Mouse (Mus musculus) gastrocnemius, adult 8-10 months (tissue): ENCODE data around the gene Npnt. TPM values are rescaled to one million over a fixed set of nuclear protein-coding genes. Genes with fewer than 3 reads are reported as not detected.

ENCODE experiments used
- DNase-seq, 2 experiments: peaks; one replicate each; pipeline ENCODE4 v3.0.0; 2022; ENCODE audit warnings: low spot score in 2 of 2
- total RNA-seq, 4 experiments: library from RNA; stranded (reverse); gene quantifications; 2 replicates each; pipeline ENCODE4 v1.2.4; 2022

Gene Npnt
- total RNA-seq, 4 experiments from 2014 or later, result 1.1 to 6.7 (median 3.8) TPM

DNA sequence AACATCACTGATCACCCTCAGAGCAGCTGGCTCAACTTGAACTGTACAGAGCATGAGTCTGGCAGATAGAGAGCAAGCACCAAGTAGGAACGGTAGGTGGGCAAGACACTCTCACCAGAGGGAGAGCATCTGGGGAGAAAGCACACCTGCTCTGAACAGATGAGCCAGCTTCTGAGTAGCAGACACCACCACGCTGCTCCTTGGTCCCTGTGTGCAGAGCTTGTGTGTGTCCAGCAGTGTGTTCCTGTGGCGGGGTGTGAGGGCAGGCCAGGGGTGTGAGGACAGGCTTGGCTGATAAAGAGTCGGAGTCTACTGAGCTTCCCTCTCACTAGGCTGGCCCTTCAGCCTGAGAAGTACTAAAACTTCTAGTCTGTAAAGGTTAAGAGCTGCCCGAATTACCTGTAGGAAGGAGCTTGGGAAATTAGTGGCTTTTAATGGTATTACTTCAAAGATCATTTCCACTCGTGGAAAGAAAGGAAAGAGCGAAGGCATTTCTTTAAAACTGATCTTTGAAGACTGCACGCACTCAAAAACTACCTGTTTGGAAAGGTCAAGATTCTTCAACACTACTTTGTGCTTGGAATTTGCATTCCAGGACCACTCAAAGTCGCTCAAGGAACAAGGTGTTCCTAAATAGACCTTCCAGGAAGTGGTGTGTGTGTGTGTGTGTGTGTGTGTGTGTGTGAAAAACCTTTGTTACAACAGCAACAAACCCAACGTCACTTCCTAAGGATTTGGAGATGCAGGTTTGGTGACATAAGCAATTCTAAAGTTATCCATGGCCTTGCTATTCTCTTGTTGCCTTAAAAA lies 9.7 kb downstream of the Npnt start:
- no peak for DNase-seq

DNA sequence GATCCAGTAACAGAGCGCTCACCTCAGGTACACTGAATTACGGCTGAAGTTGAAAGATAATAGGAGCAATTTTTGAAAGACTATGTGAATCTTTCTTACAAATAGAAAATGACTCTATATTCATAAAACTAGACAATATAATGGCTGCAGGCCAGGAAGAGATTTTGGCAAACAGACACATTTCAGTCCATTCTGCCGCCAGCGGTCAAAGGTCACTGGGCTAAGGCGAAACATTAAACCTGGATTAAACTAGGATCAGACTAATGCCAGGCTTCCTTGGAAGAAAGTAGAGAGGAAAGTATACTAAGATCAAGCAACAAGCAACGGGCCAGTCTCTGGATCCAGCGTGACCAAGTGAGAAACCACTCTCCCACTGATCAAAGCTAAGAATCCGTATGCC lies 11.1 kb downstream of the Npnt start:
- no peak for DNase-seq

DNA sequence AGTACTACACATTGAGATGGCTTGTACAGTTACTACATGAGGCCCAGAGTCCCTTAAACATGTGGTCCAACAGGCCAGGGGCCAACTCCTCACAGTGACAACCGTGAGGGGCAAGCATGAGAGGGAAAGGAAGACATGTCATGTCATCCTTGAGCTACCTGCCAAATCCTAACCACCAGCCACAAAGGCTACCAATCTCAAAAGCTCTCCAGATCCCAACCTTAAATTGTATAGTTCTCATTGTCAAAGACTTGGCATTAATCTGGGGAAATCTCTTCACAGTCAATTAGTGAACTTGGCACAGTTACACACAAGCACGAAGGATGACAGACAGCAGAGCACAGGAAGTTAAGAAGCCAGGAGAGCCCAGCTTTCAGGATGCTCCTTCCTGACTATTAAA lies 15.4 kb downstream of the Npnt start:
- DNase-seq, result no peak

DNA sequence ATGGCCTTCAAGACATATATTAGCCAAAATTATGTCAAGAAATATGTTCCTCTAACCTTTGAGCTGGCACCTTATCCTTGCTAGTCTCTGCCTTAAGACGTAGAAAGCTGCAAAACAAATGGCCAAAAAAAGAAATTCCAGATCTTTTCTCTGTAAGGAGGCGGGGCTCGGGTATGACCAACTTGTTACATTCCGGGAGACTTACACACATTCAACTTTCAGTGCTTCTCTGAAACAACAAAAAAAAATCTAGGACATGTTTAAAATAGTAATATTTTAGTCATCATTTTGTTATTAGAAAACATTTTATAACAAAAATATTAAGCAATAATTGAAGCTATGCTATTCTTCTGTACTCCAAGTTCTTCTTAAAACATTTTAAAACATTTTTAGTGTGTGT lies 18.6 kb downstream of the Npnt start:
- no peak for DNase-seq

DNA sequence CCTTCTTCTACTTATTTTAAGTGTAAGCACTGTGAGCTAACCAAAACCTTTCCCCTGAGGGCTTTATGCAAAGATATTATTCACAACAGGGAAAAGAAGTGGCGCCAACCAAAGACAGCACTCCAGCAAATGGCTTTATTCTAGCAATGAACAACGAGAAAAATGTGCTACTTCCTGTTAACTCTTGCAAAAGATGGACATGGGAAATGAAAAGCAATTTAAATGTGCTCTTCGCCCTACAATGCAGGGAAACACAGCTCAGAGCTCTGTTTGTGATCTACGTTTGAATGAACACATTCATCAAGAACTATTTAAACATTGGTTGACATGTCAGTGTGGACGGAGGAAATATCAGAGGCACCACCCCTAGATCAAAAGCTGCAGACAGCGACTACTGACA lies 20.2 kb downstream of the Npnt start:
- no peak for DNase-seq

DNA sequence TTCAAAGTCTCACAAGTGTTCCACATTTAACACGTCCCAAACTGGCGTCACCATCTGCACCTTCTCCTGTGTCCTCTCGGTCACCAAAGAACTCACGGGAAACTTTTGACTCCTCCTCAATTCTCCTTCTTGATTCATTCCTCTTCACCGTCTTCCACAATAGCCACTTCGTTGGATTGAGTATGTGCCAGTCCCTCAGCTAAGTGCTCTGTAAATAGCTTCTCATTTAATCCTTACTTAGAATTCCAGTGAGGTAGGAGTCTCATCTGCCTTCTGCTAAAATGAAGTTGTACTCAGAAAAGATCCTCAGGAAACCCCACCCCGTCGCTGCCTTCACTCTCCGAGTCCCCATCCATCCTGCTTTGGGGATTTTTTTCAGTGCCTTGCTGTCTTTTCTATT lies 21.9 kb downstream of the Npnt start:
- DNase-seq, result no peak

DNA sequence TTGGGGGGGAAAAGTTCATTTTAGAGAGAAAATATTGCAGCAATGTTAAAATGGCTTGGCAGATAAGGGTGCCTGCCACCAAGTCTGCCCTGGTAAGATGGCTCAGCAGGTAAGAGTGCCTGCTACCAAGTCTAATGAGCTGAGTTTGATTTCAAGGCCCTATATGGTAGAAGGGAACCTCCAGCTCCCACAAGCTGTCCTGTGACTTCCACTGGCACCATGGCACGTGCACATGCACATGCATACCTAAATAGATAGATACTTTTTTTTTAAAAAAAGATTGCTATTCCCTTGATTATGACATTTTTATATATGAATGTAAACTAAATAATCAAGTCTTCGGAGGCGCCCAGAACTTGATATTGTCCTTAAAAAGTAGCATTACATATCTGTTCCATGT lies 30.3 kb downstream of the Npnt start:
- no peak for DNase-seq

DNA sequence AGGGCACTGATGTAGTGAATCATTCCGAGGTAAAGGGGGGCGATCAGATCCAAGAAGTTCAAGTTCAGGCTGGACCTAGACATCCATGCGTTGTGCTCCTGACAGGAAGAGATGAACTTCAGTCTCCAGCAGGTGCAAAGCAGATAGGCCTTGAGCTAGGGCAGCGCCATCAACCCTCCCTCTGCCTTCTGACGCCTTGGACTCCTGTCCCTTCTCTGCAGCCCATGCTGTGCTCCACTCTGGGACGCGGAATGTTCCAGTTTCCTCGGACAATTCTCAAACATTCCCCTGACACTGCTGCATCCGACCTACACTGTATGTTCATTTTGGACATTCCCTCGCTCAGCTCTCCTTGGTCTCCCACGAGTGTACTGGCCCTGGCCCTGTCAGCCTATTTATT lies 30.9 kb downstream of the Npnt start:
- DNase-seq, result no peak

DNA sequence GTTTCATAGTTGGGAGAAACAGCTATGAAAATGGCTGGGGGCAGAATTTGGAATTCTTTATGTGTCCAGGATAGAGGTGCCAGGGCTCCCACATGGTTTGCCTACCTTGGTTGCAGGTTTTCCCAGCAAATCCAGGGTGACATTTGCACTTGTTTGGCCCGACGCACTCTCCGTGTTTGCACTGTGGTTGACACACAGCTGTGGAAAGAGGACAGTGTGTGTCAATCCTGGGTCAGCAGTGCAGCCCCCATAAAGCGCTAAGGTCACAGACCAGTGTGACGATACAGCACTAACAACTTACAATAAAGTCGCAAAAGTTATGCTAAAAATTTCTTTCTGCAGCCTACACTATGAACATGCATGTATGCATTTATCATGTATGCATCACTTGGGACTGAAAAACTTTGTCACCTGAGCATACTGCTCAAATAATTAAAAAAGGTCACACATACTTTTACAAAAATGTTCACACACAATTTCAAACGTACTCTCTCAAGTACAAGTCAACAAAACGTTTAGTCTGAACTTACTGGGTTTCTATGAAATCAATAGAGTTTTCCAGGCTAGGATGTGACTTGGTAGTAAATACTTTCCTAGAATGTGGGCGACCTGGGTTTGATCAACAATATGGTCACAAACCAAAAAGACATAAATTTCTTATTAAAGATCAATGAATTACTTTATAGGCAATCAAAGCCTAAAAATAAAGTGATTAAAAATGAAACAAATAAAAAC lies 32.6 kb downstream of the Npnt start:
- DNase-seq, result no peak

DNA sequence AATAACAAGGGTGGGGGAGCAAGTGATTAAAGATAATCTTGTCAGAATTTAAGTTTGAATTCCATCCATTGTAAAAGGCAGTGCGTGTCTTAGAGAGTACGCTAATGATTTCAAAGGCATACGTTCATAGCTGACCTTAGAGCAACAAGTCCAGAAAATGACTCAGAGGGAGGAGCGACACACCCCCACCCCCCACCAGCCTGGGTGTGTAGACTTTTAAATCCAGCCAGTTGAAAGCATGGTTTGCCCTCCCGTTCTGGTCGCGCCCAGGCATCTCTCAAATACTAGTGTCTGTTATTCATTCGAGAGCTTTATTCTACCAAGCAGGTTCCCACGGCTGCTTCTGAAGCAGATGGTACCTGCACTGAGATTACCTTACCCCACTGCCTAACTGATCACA lies 34.4 kb downstream of the Npnt start:
- DNase-seq, result no peak

DNA sequence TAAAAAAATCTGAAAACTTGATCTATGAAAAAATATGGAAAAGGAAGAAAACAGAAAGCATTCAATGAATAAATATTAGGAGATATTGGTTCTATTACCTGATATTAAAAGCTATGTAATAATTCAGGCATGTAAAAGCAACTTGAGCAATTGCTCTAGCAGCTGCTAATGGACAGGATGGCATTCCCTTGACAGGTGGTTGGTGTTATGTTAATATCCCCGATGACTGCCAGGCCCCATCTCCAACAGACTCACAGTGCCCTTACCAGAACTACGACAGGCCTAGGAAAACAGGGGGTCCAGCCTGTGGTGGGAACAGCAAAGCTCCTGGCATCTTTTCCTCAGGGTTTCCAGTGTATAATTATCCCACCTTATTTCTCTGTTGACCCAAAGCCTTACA lies 37.7 kb downstream of the Npnt start:
- no peak for DNase-seq

DNA sequence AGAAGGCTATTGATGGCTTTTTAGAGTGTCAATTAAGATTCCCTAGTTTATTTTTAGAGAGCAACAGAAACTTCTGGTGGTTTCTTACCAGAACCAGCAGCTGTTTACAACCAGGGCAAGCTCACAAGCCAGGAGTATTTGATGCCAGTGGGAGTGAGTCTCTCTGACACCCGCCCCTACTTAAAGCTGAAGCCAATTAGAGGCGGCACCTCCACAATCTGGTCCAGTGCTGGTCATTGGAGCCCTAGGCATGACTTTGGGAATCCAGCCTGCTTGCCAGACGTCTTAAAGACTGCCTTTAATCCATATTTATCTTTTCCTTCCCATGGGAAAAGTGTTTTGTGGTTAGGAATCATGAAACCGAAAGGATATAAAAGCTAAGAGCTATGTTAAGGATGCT lies 38.4 kb downstream of the Npnt start:
- DNase-seq, result peak; percentile 16 to 39

DNA sequence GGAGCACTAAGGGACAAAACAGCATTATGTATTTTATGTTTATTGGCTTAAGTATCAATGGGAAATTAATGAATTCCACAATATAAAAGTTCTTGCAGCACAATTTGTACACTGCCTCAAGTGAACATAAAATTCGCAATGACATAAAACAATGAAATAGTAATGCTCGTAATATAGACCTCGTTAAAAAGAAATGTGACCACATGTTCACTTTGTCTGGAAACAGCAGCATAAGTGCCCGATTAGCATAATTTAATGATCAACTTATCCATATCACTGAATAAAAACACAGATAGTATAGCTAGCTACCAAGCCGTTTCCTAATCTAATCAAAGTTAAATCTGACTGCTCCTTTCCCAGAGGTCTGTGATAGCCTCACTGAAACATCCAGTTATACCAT lies 39.4 kb downstream of the Npnt start:
- no peak for DNase-seq

DNA sequence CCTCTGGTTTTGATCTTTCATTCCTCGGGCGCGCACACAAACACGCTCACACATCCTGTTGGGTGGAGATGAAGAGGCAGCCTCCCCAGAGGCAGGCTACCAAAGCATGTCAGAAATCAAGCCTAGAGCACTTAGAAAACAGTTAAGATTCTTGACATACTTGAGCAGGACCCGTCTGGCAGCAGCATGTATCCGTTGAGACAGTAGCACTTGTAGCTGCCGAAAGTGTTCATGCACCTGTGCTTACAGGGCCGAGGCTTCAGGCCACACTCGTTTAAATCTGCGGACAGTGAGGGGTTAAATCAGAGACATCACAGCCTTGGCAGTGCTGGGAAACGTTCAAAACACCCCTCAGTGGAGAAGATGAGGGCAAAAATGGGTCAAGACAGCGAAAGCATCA lies 40.4 kb downstream of the Npnt start:
- DNase-seq, result no peak

DNA sequence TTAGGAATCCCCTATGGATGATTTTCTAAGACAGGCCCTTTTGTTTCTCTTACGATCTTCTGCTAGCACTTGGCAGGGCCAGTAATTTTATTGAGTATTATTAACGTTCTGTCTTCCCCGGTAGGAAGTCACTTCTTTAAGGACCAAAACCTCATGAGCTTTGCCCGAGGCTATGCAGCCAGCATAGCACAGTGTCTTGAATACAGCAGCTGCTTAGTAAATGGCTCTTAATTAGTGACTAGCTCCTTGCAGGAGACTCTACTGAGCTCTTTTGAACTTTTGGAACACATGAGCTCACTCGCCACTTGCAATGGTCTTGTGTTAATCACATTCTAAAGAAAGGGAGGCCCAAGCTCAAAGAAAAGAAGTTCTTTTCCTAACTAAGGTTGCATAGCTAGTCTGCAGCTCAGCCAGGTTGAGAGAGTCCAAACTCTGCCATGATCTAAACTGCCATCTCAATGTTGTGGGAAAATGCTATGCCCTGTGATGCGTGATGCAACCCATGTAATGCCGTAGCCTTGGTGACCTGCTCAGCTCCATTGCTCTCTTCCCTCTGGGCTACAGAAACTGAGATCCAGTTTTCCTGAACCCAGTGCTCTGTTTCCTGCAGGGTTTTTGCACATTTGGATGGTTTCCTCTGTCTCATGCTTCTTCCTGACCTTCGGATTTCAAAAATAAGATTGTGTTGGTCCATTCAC lies 42.4 kb downstream of the Npnt start:
- no peak for DNase-seq

DNA sequence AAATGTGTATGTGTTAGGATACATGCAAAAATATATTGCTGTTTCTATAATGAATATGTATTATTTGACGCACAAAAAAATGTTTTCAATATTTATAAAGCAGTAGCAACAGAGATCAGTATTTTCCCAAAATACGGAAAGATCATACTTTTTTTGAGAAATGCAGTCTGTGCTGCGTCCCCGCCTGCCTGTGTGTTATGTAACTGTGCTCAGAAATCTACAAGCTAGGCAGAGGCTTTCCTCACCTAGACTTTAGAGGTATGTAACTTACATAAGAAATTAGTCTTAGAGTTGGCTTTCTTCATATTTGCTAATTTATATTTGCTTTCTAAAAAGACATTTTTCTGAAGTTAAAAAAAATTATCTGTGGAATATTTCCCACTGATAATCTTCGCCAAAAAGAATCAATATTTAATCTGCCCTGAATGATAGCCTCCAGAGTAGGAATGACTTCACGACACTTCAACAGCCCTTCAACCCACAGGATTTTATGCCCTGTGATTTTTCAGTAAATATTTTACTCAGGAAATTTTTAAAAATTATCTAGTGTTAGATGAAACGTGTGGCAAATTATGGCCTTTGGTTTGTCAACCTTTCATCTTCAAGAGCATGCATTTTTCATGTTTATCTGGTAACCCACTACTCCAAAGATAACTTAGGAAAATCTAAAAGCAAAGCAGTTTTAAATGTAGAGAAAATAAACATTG lies 44.7 kb downstream of the Npnt start:
- DNase-seq, result no peak

DNA sequence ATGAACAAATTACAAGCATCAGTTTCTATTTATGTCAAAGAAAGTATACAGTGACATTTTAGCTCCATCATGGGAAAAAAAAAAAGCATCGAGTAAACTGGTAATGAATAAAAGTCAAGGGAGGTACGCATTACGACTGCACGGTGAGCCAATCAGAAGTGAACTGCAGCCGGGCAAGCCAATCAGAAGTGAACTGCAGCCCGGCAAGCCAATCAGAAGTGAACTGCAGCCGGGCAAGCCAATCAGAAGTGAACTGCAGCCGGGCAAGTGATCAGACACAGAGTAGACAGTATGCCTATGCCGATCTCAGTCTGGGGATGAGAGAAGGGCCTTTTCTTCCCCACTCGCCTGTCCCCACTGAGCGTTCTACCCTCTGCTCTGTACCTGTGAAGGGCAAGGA lies 46.7 kb downstream of the Npnt start:
- no peak for DNase-seq

DNA sequence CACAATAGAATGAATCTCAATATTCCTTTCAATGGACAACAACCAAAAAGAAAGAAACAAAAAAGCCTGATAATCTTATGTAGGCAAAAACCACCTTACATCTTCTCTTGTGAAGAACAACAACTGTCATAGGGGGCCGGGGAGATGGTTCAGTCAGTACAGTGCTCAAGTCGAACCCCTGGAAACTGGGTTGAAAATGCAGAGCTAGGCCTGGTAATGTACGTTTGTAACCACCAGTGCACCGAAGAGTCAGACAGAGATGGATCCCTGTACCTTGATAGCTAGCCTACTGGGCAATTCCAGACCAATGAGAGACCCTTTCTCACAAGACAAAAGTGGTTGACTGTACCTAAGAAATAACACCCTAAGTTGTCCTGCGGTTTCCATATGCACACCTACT lies 47.2 kb downstream of the Npnt start:
- no peak for DNase-seq

DNA sequence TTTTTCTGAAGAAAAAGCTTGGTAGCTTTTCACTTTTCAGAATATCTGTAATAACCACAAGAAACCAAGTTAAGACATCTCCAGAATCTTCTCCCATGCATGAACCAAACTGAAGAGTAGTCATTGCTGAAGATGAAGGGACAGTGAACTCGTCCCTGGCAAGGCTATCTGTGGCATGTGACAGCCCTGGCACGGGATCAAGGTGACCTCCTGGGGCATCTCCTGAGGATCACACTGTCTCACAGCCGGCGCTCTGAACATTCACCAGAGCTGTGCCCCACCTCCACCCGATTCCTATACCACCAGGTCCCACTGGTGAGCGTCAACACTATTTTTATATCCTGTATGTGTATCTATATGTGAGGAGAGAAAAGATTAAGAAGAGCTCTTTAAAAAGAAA lies 47.9 kb downstream of the Npnt start:
- DNase-seq, result no peak

DNA sequence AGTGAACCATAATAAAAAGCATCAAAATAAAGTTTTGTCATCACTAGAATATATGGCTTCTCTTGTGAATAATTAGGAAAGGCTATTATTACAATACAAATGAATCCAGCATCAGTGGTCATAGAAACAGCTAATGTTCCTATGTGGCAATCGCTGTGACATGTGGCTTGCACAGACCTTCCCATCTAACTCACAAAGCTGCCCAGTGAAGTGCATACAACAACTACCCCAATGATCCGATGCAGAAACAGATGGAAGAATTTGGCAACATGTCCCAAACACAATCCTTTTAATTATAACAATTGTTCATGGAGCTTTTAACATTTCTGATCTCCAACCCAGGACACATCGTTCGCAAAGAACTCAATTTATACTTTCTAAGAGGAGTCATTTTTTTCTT lies 52.2 kb downstream of the Npnt start:
- no peak for DNase-seq

DNA sequence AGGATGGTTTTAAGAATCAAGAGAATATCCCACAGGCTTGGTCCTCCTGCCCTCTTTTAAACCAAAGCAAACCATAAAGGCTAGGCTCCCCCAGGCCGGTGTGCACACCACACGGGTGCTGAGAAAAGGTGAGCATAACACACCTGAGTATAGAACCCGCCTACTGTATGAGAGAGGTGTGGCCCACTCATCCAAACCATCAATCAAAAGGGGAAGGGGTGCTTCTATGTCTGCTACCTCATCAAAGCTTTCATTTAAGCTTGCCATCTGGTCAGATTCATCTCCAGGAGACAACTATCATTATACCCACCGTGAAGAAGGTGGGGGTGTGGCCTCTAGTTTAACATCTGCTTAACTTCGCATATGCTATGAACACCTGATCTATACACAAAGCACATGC lies 52.7 kb downstream of the Npnt start:
- no peak for DNase-seq

DNA sequence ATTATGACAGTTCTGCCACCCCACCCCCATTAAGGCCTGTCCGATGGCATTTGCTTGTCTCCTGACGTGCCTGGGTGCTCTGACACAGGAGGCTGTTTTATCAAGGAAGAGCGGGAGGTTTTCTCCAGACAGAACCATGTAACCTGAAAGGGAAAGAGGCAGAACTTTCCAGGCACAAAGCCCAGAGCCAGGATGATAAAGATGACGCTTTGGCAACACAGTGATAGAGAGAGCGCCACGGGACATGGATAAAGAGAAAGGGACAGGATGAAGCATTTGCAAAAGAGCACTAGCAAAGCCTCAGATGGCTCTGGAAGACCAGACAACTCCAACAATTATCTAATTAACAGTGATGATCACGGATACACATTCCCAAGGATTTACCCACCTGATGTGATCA lies 56.0 kb downstream of the Npnt start:
- no peak for DNase-seq
